In genomic region chr14:59626711-59627110, GRCm38 (mm10) we compare ENCODE assay signal across 8 mouse cellular contexts. TPM values are rescaled to one million over a fixed set of nuclear protein-coding genes. Genes with fewer than 3 reads are reported as not detected.
DNase-seq lines count a peak whose midpoint lies in the region; ATAC-seq lines count a peak whose summit lies in the region.

No protein-coding gene starts in this region.

- ATAC-seq in embryonic facial prominence, embryonic 11.5 days (replicated peaks; ENCODE audit: insufficient number of reproducible peaks, low FRiP score, low TSS enrichment, low read depth), result no peak

- no peak overlapping the region for H3K27ac ChIP-seq in embryonic facial prominence, embryonic 11.5 days (replicated peaks; ENCODE audit: low read depth, low read length)

- no peaks in the 10 kb centered on the region for H3K9me3 ChIP-seq in embryonic facial prominence, embryonic 11.5 days (replicated peaks; ENCODE audit: control insufficient read depth, low read length)

- H3K4me3 ChIP-seq in embryonic facial prominence, embryonic 11.5 days (ENCODE audit: low read depth, low read length), result peak overlapping the region; percentile 65

- peak overlapping the region; percentile 75 for H3K9ac ChIP-seq in embryonic facial prominence, embryonic 11.5 days (replicated peaks; ENCODE audit: low read length)

- H3K36me3 ChIP-seq in embryonic facial prominence, embryonic 11.5 days (replicated peaks; ENCODE audit: control insufficient read depth, insufficient read depth, low read depth, low read length), result no peaks in the 10 kb centered on the region; the same call in 1 of the 2 replicates

- H3K27me3 ChIP-seq in embryonic facial prominence, embryonic 11.5 days (ENCODE audit: control insufficient read depth, insufficient read depth, low read length), result no peaks in the 10 kb centered on the region; the same call in 1 of the 2 replicates

- no peaks in the 10 kb centered on the region; the same call in 1 of the 2 replicates for H3K4me1 ChIP-seq in embryonic facial prominence, embryonic 11.5 days (ENCODE audit: control insufficient read depth, insufficient read depth, low read length)

- WGBS in embryonic facial prominence, embryonic 11.5 days, result 12% methylated on average over 8 of the region's 8 CpGs

- H3K4me2 ChIP-seq in embryonic facial prominence, embryonic 11.5 days (ENCODE audit: low read depth, low read length), result peak overlapping the region; percentile 82

- DNase-seq in embryo, embryonic 10.5 days (ENCODE audit: low spot score), result peak; percentile 35
- DNase-seq in embryo, embryonic 11 days, result no peak
- no peak for DNase-seq in embryonic facial prominence, embryonic 11.5 days (ENCODE audit: low spot score)
- peak; percentile 16 for DNase-seq in kidney, adult 18-20 months
- DNase-seq in lung, postnatal 4 days, result peak; percentile 42 to 59
- DNase-seq in cerebellum, adult 18-20 months, result no peak
- DNase-seq in right cerebral cortex, postnatal 14 days, result no peak
- DNase-seq in thymus, postnatal 36 days, result no peak

RNA-seq across cellular contexts. Expression of gene Shisa2, which starts 1.6 kb away (rescaled TPM):
- polyA plus RNA-seq in embryonic facial prominence, embryonic 11.5 days (2014; fragmentation: Nextera tagmentation; extraction: Ambion mirVana), result 35.4 and 40.6 TPM in 2 replicates

RNA-seq across cellular contexts. Expression of gene Cdadc1, which starts 29.0 kb away (rescaled TPM):
- polyA plus RNA-seq in embryonic facial prominence, embryonic 11.5 days (2014; fragmentation: Nextera tagmentation; extraction: Ambion mirVana), result 29.7 and 32.0 TPM in 2 replicates

Comparison
In these comparisons a context has a peak if more than half of its experiments do, and no peak if none do; other contexts are left out.
1. DNase-seq: peak in embryo, embryonic 10.5 days (single experiment), kidney, adult 18-20 months (single experiment) and lung, postnatal 4 days (2 of 2); none in embryo, embryonic 11 days (single experiment), embryonic facial prominence, embryonic 11.5 days (single experiment), cerebellum, adult 18-20 months (0 of 2), right cerebral cortex, postnatal 14 days (single experiment) and thymus, postnatal 36 days (0 of 2).